Mouse (Mus musculus): ENCODE data around the gene Sst. TPM values are rescaled to one million over a fixed set of nuclear protein-coding genes. Genes with fewer than 3 reads are reported as not detected.

Gene Sst
- 0.23 and 0.42 TPM in 2 replicates for polyA plus RNA-seq (2015; fragmentation: Nextera tagmentation; extraction: Ambion mirVana)

DNA sequence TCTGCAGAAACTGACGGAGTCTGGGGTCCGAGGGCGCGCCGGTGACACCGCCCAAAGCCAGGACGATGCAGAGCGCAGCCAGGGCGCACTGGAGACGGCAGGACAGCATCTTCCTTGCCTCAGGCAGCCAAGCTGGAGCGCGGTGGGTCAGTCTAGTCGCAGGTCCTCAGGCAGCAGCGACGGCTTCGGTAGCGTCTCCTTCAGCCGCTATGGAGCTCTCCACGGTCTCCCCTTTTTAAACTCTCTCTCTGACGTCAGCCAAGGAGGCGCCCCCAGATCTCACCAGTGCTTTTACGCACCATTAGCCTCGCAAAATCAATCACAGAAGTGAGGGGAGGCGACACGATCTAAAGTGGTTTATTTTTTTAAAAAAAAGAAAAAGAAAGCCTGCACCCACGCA is at the start of gene Sst:
Sst (minus strand) TSS at position 323 of the 400 bp plus-strand sequence.

DNA sequence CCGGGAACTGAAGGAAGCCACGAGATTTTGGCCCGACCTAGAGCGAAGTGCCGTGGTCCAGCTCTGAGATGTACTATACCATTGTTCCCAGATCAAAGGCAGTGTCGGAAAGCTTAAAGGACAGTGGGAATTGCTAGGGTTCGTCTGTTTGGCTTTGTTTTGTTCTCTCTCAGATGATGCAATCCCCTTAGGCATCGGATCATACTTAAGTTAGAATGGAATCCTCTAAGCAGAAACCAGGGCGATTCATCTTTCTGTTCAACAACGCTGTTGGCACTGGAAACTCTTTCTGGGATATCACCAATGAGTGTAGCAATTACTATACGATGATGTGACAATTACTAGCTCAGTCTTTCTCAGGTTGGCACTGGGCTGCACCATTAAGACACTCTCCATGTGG is 41.5 kb upstream of the Sst start, which contains the start of gene Rtp2:
Rtp2 (minus strand) TSS at position 101 of the 400 bp plus-strand sequence.

Other genes with a start within 250 kb of the Sst start
- gene Rtp2, start 41.4 kb upstream of the Sst start, polyA plus RNA-seq (2015; fragmentation: Nextera tagmentation; extraction: Ambion mirVana) = not detected in 2 replicates
- gene Gm37419, start 97.5 kb upstream of the Sst start, polyA plus RNA-seq (2015; fragmentation: Nextera tagmentation; extraction: Ambion mirVana) = not detected in 2 replicates
- 0.25 and 0.46 TPM in 2 replicates for gene Bcl6, start 97.9 kb upstream of the Sst start, polyA plus RNA-seq (2015; fragmentation: Nextera tagmentation; extraction: Ambion mirVana)